Mouse (Mus musculus) testis, adult 2 months (tissue): ENCODE data around the gene Prrg4.

Experiments
- CTCF ChIP-seq: fragments of 200-500 bp; IDR thresholded peaks from 2 replicates; pipeline ENCODE4 v1.5.1; 2012; ENCODE audit warnings: low read depth, mild to moderate bottlenecking, inconsistent platforms, low read length, moderate library complexity; ENCODE audit not compliant: control insufficient read depth, insufficient read depth, insufficient replicate concordance
- POLR2A ChIP-seq: fragments of 200-500 bp; IDR thresholded peaks from 2 replicates; pipeline ENCODE4 v1.6.1; 2012; ENCODE audit warnings: low read depth, mild to moderate bottlenecking, inconsistent platforms, low read length, moderate library complexity; ENCODE audit not compliant: control insufficient read depth

- TF ChIP-seq POLR2A = no peak
- TF ChIP-seq CTCF = no peak
Measured at GRCm38 (mm10) chr2:104840974-104841373, 8.7 kb downstream of the Prrg4 start.
